Mouse (Mus musculus): ENCODE measurements around the gene Slc27a2. TPM values are rescaled to one million over a fixed set of nuclear protein-coding genes. Genes with fewer than 3 reads are reported as not detected.

The Slc27a2 gene
- polyA plus RNA-seq, 1 experiment from 2014 or later, result 1.4 TPM

DNA sequence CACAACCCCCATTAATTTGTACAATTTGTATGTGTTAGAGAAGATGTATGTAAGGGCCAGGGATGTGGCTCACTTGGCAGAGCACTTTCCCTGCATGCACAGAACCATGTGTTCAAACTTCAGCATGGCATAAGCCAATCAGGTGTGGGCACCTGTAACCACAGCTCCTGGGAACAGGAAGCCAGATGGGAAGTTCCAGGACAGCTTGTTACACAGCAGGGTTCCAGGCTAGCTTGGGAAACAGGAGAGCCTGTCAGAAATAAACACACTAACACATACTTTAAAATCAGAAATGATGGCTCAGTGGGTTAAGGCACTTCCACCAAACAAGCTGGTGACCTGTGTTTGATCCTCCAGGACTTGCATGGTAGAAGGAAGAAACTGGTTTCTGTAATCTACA, 70.9 kb downstream of the Slc27a2 start:
- Histone ChIP-seq H3K27me3 (ENCODE audit: control insufficient read depth, insufficient read depth, low read length) (no peaks in the 10 kb centered on the region), H3K9ac (ENCODE audit: low read depth, low read length) (no peak overlapping the region), H3K27ac (ENCODE audit: low read depth, low read length) (no peak overlapping the region), H3K36me3 (ENCODE audit: control insufficient read depth, insufficient read depth, low read length) (no peaks in the 10 kb centered on the region), H3K4me3 (ENCODE audit: low read depth, low read length) (no peak overlapping the region), H3K9me3 (replicated peaks; ENCODE audit: control insufficient read depth, low read length) (no peaks in the 10 kb centered on the region), H3K4me1 (ENCODE audit: control insufficient read depth, insufficient read depth, low read length) (peaks cover 10% of the 10 kb centered on the region), H3K4me2 (no peak overlapping the region)
- ATAC-seq (replicated peaks; ENCODE audit: insufficient number of reproducible peaks, low FRiP score, low TSS enrichment), result no peak

DNA sequence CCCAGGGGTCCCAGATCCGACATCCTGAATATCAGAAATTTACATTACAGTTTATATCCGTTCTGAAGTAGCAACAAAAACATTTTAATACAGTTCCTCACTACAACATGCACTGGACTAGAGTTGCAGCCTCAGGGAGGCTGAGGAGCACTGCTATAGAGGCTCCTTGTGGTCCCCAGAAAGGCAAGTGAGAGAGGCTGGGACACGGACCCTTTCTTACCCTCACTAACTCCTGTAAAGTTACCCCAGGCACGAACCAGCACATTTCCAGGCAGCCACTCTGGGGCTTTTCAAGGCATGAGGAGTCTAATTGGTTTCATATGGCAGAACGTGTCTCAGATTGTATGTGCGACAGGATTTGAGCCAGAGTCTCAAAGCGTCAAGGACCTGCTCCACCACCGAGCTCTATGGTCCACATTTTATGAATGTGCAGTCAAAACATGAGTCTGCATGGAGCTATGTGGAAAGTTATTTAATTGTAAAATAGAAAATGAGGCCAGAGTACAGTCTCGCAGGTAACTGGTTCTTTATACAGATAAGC, 76.3 kb downstream of the Slc27a2 start:
- no peak for ATAC-seq (replicated peaks; ENCODE audit: insufficient number of reproducible peaks, low FRiP score, low TSS enrichment)
- no peaks in the 10 kb centered on the region for H3K27me3 ChIP-seq (ENCODE audit: control insufficient read depth, insufficient read depth, low read length)
- H3K27ac ChIP-seq (ENCODE audit: low read depth, low read length), result no peak overlapping the region
- H3K4me2 ChIP-seq, result no peak overlapping the region
- no peaks in the 10 kb centered on the region for H3K9me3 ChIP-seq (replicated peaks; ENCODE audit: control insufficient read depth, low read length)
- no peaks in the 10 kb centered on the region for H3K4me1 ChIP-seq (ENCODE audit: control insufficient read depth, insufficient read depth, low read length)
- WGBS (ENCODE audit: insufficient replicate concordance), result 84% methylated on average over 9 of the region's 9 CpGs
- H3K4me3 ChIP-seq (ENCODE audit: low read depth, low read length), result no peak overlapping the region
- no peak overlapping the region for H3K9ac ChIP-seq (ENCODE audit: low read depth, low read length)
- no peaks in the 10 kb centered on the region; the same call in 1 of the 2 replicates for H3K36me3 ChIP-seq (ENCODE audit: control insufficient read depth, insufficient read depth, low read length)

DNA sequence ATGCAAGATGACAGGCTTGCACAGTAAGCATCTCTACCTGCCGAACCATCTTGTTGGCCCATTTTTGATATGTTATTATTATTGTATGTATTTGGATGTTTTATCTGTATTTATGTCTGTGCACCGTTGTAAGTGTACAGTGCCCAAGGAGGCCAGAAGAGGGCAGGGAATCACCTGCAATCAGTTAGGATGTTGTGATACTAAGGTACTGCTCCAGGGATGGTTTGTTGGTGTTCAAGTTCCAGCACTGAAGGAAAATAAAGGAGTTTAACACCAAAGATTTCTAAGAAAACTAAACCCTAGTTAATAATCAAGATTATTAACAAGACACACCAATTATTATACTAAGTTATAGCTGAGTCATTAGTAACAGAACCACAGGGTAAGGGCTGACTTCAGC, 81.0 kb downstream of the Slc27a2 start:
- Histone ChIP-seq H3K9me3 (replicated peaks; ENCODE audit: control insufficient read depth, low read length) (no peaks in the 10 kb centered on the region), H3K4me2 (no peak overlapping the region), H3K4me3 (ENCODE audit: low read depth, low read length) (no peak overlapping the region), H3K9ac (ENCODE audit: low read depth, low read length) (no peak overlapping the region), H3K36me3 (ENCODE audit: control insufficient read depth, insufficient read depth, low read length) (no peaks in the 10 kb centered on the region; the same call in 1 of the 2 replicates), H3K4me1 (ENCODE audit: control insufficient read depth, insufficient read depth, low read length) (no peaks in the 10 kb centered on the region), H3K27ac (ENCODE audit: low read depth, low read length) (no peak overlapping the region), H3K27me3 (ENCODE audit: control insufficient read depth, insufficient read depth, low read length) (no peaks in the 10 kb centered on the region)
- WGBS (ENCODE audit: insufficient replicate concordance), result 79% methylated on average over 2 of the region's 2 CpGs
- ATAC-seq (replicated peaks; ENCODE audit: insufficient number of reproducible peaks, low FRiP score, low TSS enrichment), result no peak

DNA sequence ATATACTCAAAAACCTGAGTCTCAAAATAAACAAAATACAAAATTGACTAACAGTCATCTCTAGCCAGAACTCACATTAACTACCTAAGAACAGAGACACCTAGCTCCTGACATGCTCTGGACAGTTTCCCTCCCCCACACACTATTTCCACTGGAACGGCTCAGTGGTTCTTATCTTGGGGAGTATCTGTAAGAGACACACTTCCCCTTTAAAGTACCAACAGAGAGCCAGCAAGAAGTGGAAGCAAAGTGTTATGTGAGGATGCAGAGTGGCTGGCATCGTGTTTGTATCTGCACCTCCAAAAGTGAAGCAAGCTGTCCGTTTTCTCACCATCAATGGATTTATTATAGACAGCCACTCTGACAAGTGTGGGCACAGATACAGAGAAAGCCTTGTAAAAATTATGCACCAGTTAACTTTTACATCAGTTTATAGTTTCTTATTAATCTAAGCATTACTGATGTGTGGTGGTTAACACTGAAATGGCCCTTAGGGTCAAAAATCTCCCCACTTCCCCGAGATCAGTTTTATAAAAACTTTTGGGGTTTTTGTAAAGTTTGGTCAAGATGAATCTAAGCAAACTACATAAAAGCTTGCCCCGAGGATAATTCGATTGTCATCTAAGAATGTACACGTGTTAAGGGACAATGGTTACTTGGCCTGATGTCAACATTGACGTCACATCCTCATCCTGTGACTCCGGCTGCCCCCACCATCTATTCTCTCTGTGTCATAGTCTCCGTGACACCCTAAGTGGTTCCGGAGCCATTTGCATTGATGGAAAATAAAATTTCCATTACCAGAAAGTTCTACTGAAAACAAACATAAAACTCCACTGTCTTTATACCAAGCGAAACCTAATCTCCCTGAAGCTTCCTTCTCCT, 84.0 kb downstream of the Slc27a2 start:
- Histone ChIP-seq H3K9ac (ENCODE audit: low read depth, low read length) (no peak overlapping the region), H3K4me3 (ENCODE audit: low read depth, low read length) (no peak overlapping the region), H3K4me2 (no peak overlapping the region), H3K4me1 (ENCODE audit: control insufficient read depth, insufficient read depth, low read length) (no peaks in the 10 kb centered on the region), H3K9me3 (replicated peaks; ENCODE audit: control insufficient read depth, low read length) (no peaks in the 10 kb centered on the region), H3K27me3 (ENCODE audit: control insufficient read depth, insufficient read depth, low read length) (no peaks in the 10 kb centered on the region), H3K36me3 (ENCODE audit: control insufficient read depth, insufficient read depth, low read length) (peaks cover 10% of the 10 kb centered on the region), H3K27ac (ENCODE audit: low read depth, low read length) (no peak overlapping the region)
- no peak for ATAC-seq (replicated peaks; ENCODE audit: insufficient number of reproducible peaks, low FRiP score, low TSS enrichment)
- 67% methylated on average over 12 of the region's 12 CpGs for WGBS (ENCODE audit: insufficient replicate concordance)

Other genes with a start within 250 kb of the Slc27a2 start
- gene Atp8b4, start 51.7 kb upstream of the Slc27a2 start, polyA plus RNA-seq (2014; fragmentation: Nextera tagmentation; extraction: Ambion mirVana), result 0.17 and 0.25 TPM in 2 replicates
- 3.5 and 4.3 TPM in 2 replicates for gene Hdc, start 66.9 kb downstream of the Slc27a2 start, polyA plus RNA-seq (2014; fragmentation: Nextera tagmentation; extraction: Ambion mirVana)
- gene Gabpb1, start 123.9 kb downstream of the Slc27a2 start, polyA plus RNA-seq (2014; fragmentation: Nextera tagmentation; extraction: Ambion mirVana), result 40.4 and 41.9 TPM in 2 replicates
- gene Usp8, start 154.9 kb downstream of the Slc27a2 start, polyA plus RNA-seq (2014; fragmentation: Nextera tagmentation; extraction: Ambion mirVana), result 34.3 and 43.6 TPM in 2 replicates
- 2.1 and 3.3 TPM in 2 replicates for gene Usp50, start 231.1 kb downstream of the Slc27a2 start, polyA plus RNA-seq (2014; fragmentation: Nextera tagmentation; extraction: Ambion mirVana)

All from heart, embryonic 11.5 days (tissue).